Mouse (Mus musculus): Measurements from ENCODE around the gene Pik3c2g. TPM values are rescaled to one million over a fixed set of nuclear protein-coding genes. Genes with fewer than 3 reads are reported as not detected.

Gene Pik3c2g
- total and polyA plus RNA-seq, 3 experiments = not detected

- DNase-seq (ENCODE audit: low read depth, low spot score) = no peak
- H3K27ac ChIP-seq (ENCODE audit: control insufficient read depth, low read depth, low read length) = no peak overlapping the region
- no peak for TF ChIP-seq E2F4 (IDR thresholded peaks at IDR 0.05; ENCODE audit: borderline replicate concordance, low read depth, low read length)
- no peaks in the 10 kb centered on the region for H3K36me3 ChIP-seq (ENCODE audit: control insufficient read depth in 1 of 2, insufficient read depth in 2 of 2, low read length in 2 of 2)
- no peak overlapping the region for H3K9ac ChIP-seq (ENCODE audit: control insufficient read depth, low read depth, low read length, poor library complexity, severe bottlenecking)
- no peaks in the 10 kb centered on the region for H3K4me1 ChIP-seq (ENCODE audit: control insufficient read depth in 1 of 2, insufficient read depth in 2 of 2, low read length in 2 of 2)
- H3K9me3 ChIP-seq (replicated peaks; ENCODE audit: insufficient read depth, low read length) = no peaks in the 10 kb centered on the region
- no peak overlapping the region for H3K4me3 ChIP-seq (ENCODE audit: control insufficient read depth in 1 of 2, insufficient read depth in 1 of 2, low read depth in 2 of 2, low read length in 2 of 2)
- no peaks in the 10 kb centered on the region for H3K79me2 ChIP-seq (ENCODE audit: control insufficient read depth, insufficient read depth, low read length, poor library complexity)
- H3K27me3 ChIP-seq (ENCODE audit: control insufficient read depth in 1 of 2, insufficient read depth in 2 of 2, low read length in 2 of 2) = no peaks in the 10 kb centered on the region
Measured at GRCm38 (mm10) chr6:139849931-139850330, 262.9 kb downstream of the Pik3c2g start.

- DNase-seq (ENCODE audit: low read depth, low spot score) = no peak
- no peak overlapping the region for H3K4me3 ChIP-seq (ENCODE audit: control insufficient read depth in 1 of 2, insufficient read depth in 1 of 2, low read depth in 2 of 2, low read length in 2 of 2)
- H3K27ac ChIP-seq (ENCODE audit: control insufficient read depth, low read depth, low read length) = no peak overlapping the region
- H3K9me3 ChIP-seq (replicated peaks; ENCODE audit: insufficient read depth, low read length) = no peaks in the 10 kb centered on the region
- H3K27me3 ChIP-seq (ENCODE audit: control insufficient read depth in 1 of 2, insufficient read depth in 2 of 2, low read length in 2 of 2) = no peaks in the 10 kb centered on the region
- H3K36me3 ChIP-seq (ENCODE audit: control insufficient read depth in 1 of 2, insufficient read depth in 2 of 2, low read length in 2 of 2) = no peaks in the 10 kb centered on the region
- H3K9ac ChIP-seq (ENCODE audit: control insufficient read depth, low read depth, low read length, poor library complexity, severe bottlenecking) = no peak overlapping the region
- TF ChIP-seq POLR2AphosphoS2 (IDR thresholded peaks at IDR 0.05; ENCODE audit: low read length) (no peak), TAL1 (IDR thresholded peaks at IDR 0.05; ENCODE audit: low read length) (no peak), MYB (IDR thresholded peaks at IDR 0.05; ENCODE audit: low read depth, low read length) (no peak), JUND (IDR thresholded peaks at IDR 0.05; ENCODE audit: low read depth, low read length) (no peak), ZKSCAN1 (IDR thresholded peaks at IDR 0.05; ENCODE audit: low read depth, low read length) (no peak), BHLHE40 (IDR thresholded peaks at IDR 0.05; ENCODE audit: borderline replicate concordance, low read depth, low read length) (no peak), NELFE (IDR thresholded peaks at IDR 0.05; ENCODE audit: low read depth, low read length) (no peak), KAT2A (conservative IDR thresholded peaks at IDR 0.05; ENCODE audit: low read depth, low read length) (no peak), SMC3 (IDR thresholded peaks at IDR 0.05; ENCODE audit: low read depth, low read length) (no peak), NRF1 (IDR thresholded peaks at IDR 0.05; ENCODE audit: insufficient read depth, low read depth, low read length, poor library complexity, severe bottlenecking) (no peak), MAZ (IDR thresholded peaks at IDR 0.05; ENCODE audit: low read depth, low read length) (no peak), ETS1 (IDR thresholded peaks at IDR 0.05; ENCODE audit: low read depth, low read length) (no peak), ZC3H11A (IDR thresholded peaks at IDR 0.05; ENCODE audit: low read depth, low read length) (no peak), ELF1 (IDR thresholded peaks at IDR 0.05; ENCODE audit: low read depth, low read length) (no peak), HCFC1 (IDR thresholded peaks at IDR 0.05; ENCODE audit: low read depth, low read length) (no peak), MAFK (IDR thresholded peaks at IDR 0.05; ENCODE audit: borderline replicate concordance, low read depth, low read length) (no peak), MYC (IDR thresholded peaks at IDR 0.05; ENCODE audit: low read depth, low read length) (no peak), MXI1 (IDR thresholded peaks at IDR 0.05; ENCODE audit: low read depth, low read length) (no peak), MEF2A (IDR thresholded peaks at IDR 0.05; ENCODE audit: extremely low read depth, insufficient replicate concordance, low read depth, low read length, poor library complexity, severe bottlenecking) (no peak)
- H3K4me1 ChIP-seq (ENCODE audit: control insufficient read depth in 1 of 2, insufficient read depth in 2 of 2, low read length in 2 of 2) = no peaks in the 10 kb centered on the region
- no peaks in the 10 kb centered on the region for H3K79me2 ChIP-seq (ENCODE audit: control insufficient read depth, insufficient read depth, low read length, poor library complexity)
Measured at GRCm38 (mm10) chr6:139851705-139852603, 264.9 kb downstream of the Pik3c2g start.

All from MEL (cell line).